Mouse (Mus musculus): ENCODE measurements around the gene Serpina9.

DNA sequence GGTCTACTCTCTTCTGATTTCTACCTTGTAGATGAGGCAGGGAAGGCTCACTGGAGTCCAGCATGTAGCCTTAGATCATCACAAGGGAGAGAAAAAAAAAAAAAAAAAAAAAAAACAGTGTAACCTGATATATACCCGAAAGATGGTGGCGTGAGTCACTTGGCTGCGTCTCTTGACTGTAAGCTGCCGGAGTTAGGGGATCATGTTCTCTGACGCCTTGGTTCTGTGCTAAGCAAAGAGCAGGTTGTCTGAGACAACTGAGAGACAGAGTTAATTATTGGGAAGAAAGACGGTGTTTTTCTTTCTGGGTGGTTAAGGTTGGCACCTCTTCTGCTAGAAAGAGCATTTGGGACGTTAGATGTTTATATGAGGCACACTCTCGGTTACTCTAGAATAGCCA is 50.7 kb downstream of the Serpina9 start:
- no peak for TF ChIP-seq CTCF (IDR thresholded peaks at IDR 0.05; ENCODE audit: control insufficient read depth, insufficient read depth, low read length)
- TF ChIP-seq POLR2A (IDR thresholded peaks at IDR 0.05; ENCODE audit: borderline replicate concordance, control insufficient read depth, low read depth, low read length): no peak

All from bone marrow, adult 2 months (tissue).